Mouse (Mus musculus): Measurements from ENCODE around the gene 5730409E04Rik. TPM values are rescaled to one million over a fixed set of nuclear protein-coding genes. Genes with fewer than 3 reads are reported as not detected.

The 5730409E04Rik gene
- total RNA-seq, 2 experiments from 2014 or later = 70.4 to 71.1 TPM

DNA sequence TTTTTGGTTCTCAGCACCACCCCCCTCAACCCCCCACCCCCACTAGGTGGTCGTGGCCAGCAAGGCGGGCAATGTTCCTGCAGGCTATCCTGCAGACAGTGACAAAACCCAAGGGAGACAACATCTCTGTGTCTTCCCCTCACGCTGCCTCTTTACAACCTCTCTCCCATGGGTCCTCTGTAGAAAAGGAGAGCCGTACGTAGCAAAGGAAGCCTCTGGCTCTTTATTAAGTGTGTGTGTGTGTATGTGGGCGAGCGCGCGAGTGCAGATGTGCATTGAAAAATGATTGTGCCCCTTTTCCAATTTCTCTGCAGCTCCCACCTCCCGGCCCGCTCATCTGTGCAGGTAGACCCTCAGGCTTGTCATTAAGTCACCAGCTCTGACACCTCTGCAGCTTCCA is 26.7 kb downstream of the 5730409E04Rik start:
- no peak for DNase-seq (ENCODE audit: low spot score in 2 of 2)

GRCm38 (mm10) chr4:126637446-126637845 is 27.8 kb downstream of the 5730409E04Rik start:
- DNase-seq (ENCODE audit: low spot score in 2 of 2) = no peak

DNA sequence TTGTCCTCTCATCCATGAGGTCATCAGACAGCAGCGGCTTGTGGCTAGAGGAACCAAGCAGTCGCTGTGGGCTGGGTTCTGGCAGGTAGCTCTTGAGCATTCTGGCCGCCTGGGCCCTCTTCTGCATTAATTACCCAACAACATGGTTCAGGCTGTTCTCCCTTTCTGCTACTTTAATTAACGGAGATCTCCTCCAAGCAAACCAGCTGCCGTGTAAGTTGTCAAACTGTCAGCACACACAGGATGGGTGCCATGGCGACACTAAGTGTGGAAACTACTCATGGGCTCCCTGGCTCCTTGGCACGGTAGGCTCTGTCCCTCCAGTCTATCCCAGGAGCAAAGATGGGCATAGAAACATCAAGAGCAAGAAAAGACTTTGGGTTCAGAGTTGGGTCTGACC is 29.7 kb downstream of the 5730409E04Rik start:
- DNase-seq (ENCODE audit: low spot score in 2 of 2) = peak in 1 of 2 experiments; percentile 34

- DNase-seq (ENCODE audit: low spot score in 2 of 2) = peak; percentile 20 to 33
Measured at GRCm38 (mm10) chr4:126641901-126642300, 32.3 kb downstream of the 5730409E04Rik start.

DNA sequence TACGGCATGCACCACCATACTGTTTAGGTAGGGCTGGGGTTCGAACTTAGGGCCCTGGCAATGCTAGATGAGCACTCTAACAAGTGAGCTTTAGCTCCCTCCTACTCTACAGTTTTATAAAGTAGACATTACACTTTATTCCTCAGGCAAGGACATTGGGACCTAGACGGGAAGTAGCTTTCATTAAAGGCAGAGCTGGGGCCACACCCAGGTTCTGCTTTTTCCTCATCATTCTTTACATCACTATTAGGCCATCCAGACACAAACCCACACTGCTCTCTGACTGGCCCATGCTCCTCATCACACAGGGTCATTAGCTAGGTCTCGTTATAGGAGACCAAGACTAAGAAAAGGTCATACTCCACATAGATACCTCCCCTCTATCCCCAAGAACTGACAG is 34.2 kb downstream of the 5730409E04Rik start:
- no peak for DNase-seq (ENCODE audit: low spot score in 2 of 2)

- DNase-seq (ENCODE audit: low spot score in 2 of 2) = no peak
Measured at GRCm38 (mm10) chr4:126644333-126644963, 34.8 kb downstream of the 5730409E04Rik start.

GRCm38 (mm10) chr4:126647996-126648910 is 38.6 kb downstream of the 5730409E04Rik start:
- no peak for DNase-seq (ENCODE audit: low spot score in 2 of 2)

- peak in 1 of 2 experiments; percentile 64 for DNase-seq (ENCODE audit: low spot score in 2 of 2)
Measured at GRCm38 (mm10) chr4:126653148-126653547, 43.5 kb downstream of the 5730409E04Rik start.

DNA sequence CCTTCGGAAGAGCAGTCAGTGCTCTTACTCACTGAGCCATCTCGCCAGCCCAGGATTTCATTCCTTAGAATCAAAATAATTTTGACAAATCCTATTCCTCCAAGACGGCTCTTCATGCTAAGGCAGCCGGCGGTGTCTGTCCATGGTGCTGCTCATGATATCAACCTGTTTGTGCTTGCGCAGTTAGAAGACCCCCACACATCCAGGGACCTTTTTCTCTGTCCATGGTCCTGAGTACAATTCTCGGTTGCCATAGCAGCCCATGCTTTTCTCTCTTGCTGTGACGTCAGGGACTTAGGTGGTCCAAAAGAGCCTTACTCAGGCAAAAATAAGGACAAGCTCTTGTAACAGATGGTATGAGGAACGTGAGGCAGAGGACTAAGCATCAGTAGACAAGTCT is 45.7 kb downstream of the 5730409E04Rik start:
- DNase-seq (ENCODE audit: low spot score in 2 of 2) = no peak

GRCm38 (mm10) chr4:126661249-126661648 is 51.6 kb downstream of the 5730409E04Rik start:
- peak; percentile 38 to 77 for DNase-seq (ENCODE audit: low spot score in 2 of 2)

Small RNA genes within 50 kb of the gene (microRNA-seq; reads per million reads assigned to microRNA genes)
- gene Mir7119 = 0 reads per million in 2 experiments

Other genes starting within 250 kb of the 5730409E04Rik start
- gene Ago3, start 180.3 kb upstream of the 5730409E04Rik start, total RNA-seq (2021) = 10 to 100 TPM; 36.9 to 38.7 TPM
- gene Ago1, start 141.2 kb upstream of the 5730409E04Rik start, total RNA-seq (2021) = 10 to 100 TPM; 58.7 to 59.3 TPM
- gene Ago4, start 76.3 kb upstream of the 5730409E04Rik start, total RNA-seq (2021) = 1 to 10 TPM; 8.1 to 9.7 TPM
- gene Clspn, start 52.9 kb upstream of the 5730409E04Rik start, total RNA-seq (2021) = under 1 TPM; 0.87 to 0.91 TPM
- gene Psmb2, start 67.8 kb downstream of the 5730409E04Rik start, total RNA-seq (2021) = 100 to 1,000 TPM; 100 to 115 TPM
- not detected for gene Tfap2e, start 126.4 kb downstream of the 5730409E04Rik start, total RNA-seq (2021)
- 1,000 to 10,000 TPM; 2,035 to 2,092 TPM for gene Ncdn, start 143.6 kb downstream of the 5730409E04Rik start, total RNA-seq (2021)
- 10 to 100 TPM; 60.9 to 61.3 TPM for gene AU040320, start 143.7 kb downstream of the 5730409E04Rik start, total RNA-seq (2021)

Data from layer of hippocampus, adult 18-20 months (tissue).